Mouse (Mus musculus) hindlimb bud, embryonic 11.5 days (tissue): Measurements from ENCODE around the gene Ubald2.

Experiments used
- DNase-seq: peaks from one replicate; pipeline ENCODE4 v3.0.0-alpha.2; 2012; ENCODE audit warnings: low read depth, low spot score; ENCODE audit errors: extremely low spot score

The Ubald2 gene

DNA sequence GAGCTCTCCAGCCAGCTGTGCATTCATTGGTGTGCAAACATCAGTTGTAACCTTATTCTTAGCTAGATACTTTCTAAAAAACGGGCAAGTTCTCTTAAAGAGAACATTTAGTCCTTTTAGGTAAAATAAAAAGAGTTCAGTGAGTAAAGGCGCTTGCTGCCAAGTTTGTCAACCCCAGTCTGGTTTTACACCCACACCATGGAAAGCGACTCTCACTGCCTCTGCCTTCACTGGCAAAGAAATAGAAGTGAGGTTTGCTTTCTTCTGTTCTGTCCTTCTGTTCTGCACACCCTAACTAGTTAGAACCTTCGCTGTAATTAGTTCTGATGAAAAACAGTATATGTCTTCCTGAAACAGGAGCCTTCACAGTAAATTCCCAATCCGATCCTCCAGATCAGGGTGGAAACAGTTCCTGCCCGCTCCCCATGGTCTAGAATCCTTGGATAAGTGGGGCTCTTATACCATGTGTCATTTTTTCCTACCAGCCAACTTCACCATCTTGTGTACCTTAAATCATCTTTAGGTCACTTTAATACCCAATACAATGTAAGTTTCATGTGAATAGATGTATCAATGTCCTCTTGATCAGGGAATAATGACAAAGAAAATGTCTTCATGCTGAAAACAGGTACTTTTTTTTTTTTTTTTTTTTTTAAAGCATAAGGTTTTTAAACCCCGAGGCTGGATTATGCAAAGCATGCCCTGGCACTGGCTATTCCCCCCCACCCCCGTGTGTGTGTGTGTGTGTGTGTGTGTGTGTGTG is 1.1 kb upstream of the Ubald2 start:
- no peak for DNase-seq

DNA sequence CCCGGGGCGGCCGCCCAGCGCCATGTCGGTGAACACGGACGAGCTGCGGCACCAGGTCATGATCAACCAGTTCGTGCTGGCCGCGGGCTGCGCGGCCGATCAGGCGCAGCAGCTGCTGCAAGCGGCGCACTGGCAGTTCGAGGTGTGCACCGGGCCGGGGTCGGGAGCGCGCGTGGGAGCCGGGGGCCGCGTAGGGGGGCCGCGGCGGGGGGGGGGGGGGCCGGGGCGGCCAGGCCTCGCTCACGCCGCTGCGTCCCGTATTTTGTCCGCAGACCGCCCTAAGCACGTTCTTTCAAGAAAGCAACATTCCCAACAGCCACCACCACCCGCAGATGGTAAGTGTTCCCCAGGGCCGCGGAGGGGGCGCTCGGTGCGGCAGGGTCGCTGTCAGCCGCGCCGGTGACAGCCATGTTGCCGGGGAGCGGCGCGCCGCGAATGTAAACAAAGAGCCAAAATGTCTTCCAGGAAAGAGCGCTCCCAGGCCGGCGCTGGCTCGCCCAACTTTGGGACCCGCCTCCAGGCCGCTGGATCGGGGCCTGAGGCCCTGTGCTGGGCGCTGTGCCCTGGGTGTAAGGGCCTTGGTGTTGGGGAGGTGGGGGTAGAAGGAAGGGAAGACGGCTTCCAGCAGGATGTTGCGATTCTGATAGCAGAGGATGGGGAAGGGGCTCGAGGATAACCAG is 533 bp downstream of the Ubald2 start:
- no peak for DNase-seq

DNA sequence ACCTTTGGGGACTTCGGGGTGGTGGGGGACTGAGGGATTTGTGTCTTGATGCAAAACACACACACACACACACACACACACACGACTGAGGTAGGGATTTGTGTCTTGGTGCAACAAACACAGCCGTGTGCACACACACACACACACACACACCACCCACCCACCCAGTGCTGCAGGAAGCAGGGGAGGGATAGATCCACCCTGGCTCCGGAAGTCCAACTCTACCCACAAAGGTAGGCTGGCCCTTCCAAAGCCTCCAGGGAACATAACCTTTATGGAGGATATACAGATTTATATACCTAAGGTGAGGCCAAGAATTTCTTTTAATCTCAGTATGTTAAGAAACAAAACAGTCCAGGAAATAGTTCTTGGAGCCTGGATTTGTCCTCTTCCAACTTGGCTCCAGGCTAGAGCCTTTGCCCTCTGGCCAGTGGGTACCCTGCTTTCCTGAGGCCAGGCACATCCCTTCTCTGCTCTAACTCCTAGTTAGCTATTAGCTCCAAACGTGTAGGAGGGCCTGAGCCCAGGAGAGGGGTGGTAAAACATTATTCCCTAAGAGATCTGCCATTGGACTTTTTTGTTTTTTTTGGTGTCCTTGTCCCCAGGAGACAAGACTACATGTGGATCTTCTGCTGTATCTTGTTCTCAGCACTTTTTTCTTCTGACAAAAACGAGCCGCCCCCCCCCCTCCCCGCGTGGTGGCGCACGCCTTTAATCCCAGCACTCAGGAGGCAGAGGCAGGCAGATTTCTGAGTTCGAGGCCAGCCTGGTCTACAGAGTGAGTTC is 1.3 kb downstream of the Ubald2 start:
- DNase-seq = no peak

DNA sequence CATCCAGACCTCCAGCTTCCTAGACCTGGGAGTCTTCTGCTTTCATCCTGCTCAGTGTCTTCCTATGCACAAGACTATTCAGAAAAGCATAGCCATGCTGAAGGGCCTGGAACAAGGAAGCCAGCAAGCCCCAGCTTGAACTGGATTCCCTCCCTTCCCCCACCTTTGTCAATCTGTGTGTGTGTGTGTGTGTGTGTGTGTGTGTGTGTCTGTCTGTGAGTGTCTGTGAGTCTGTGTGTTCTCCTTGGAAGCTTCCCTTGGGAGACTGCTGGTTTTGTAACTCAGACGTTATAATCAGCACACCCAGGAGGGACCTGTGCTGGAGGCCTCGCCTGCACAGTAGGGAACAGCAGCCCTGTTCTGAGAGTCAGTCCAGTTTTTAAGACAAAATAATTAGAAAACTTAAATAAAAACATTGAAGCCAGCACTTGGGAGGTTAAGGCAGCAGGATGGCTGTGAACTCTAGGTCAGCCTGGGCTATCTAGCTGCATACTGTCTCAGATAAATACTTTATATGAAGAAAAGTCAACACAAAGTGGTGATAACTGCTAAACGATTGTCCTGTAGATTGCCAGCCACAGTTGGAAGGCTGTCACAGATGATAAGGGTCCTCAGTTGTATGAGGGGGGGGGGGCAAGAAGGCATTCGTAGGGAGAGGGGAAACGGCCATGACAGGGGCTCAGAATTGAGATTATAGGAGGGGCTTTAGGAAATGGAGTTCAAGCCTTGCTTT is 2.3 kb downstream of the Ubald2 start:
- DNase-seq = no peak

DNA sequence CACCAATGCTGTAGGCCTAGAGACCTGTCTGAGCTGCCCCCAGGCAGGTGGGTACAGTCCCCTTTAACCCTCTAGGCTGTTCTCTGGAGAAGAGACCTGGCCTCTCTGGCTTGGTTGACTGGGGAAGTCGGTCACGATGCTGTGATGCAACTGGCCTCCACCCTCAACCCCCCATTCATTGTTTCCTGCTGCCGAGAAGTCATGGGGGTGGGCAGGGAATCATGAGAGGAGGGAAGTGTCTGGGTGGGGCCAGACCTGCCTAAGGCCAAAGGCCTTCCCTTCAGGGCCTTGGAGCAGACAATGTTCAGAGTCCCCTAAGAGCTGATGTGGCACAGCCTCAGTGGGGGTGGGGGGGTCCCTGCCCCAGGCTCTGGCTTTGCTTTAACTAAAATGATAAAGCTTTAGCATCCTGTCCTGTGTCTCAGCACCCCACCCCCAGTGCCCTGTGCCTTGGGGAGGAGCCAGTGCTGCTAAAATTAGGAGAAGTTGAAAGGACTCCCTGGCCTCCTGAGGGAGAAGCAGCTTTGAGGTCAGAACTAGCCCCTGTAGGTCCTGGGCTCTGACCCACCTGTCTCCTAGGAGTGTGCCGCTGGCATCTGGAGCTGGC is 2.9 kb downstream of the Ubald2 start:
- no peak for DNase-seq

DNA sequence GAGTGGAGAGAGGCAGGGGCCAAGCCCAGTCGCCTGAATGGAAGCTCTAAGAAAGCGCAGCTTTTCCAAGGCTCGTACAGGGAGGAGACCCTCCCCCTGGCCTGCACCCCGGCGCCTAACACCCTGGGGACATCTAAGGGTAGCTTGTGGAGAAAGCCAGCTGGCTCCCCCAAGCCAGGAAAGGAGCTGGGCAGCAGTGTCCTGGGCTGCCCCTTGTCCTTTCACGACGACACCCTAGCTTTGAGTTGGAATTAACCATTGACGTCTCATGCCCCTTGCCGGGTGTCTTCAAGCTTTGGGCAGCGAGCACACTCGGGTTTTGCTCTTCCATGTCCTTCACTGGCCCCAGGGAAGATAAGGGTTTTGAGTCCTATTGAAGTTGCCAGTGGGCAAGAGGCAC is 3.6 kb downstream of the Ubald2 start:
- DNase-seq = no peak

DNA sequence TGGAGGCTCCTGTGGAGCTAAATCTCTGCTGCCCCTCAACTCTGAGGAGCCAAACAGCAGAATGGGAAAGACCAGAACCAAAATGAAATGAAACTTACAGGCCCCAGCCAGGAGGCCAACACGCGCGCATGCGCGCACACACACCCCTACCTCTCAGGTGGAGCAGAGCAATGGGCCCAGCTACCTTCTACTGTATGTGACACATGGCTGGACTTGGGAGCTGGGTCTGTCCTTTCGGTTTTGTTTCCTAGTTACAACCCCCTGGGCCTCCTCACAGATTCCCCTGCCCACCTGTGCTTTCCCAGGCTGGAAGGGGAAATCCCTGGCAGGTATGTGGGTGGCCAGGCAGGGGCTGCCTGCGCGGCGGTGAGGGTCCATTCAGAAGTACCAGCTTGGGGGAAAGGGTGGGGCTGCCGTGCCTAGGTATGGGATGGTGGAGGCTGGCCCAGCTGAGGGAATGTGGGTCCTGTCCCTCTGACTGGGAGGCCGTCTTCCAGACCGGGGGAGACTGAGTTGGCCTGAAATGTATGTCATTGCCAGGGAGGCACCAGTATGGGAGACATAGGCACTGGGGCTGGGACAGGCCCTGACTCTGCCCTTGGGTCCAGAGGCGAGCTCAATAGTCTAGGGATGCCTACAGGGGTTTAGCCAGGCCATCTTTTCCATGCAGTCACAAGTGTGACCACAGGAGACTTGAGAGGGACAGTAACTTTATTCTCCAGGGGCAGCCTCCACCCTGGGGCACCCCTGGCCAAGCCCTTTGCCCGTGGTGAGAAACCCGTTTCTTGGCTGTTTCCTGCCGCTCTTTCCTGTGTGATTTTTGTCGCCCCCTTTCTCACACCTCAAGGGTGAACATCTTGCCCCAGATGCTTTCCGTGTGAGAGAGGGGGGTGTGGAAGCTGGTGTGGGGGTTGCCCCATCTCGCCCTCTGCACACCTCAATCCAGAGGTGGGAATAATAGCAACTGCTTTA is 5.7 kb downstream of the Ubald2 start:
- no peak for DNase-seq

DNA sequence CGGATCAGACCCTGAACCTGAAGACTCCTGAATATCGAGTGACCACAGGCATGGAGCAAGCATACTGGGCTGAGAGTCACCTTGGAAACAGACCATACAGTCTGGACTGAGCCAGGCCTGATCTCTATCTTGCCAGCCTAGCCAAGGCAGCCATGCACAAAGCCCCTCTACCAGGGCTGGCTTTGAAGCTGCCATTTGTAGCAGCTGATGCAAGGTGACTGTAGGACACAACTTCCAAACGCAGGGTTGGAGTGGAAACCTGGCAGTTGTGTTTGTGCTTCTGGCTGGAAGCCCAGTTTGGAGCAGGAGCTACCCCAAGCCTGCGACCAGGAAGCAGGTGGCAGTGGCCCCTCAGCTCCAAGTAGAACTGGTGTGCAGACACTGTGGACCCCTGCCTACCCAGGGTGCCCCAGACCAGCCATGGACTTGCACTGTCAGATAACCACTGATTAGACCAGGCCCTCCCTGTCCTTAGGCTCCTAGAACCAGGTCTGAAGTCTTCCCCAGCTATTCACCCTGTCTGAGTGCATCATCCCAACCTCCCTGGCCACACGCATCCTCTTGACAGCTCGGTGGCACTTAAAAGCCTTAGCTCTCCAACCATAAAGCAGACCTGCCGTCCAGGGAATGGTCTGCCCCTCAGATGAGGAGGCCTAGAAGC is 6.6 kb downstream of the Ubald2 start:
- no peak for DNase-seq

DNA sequence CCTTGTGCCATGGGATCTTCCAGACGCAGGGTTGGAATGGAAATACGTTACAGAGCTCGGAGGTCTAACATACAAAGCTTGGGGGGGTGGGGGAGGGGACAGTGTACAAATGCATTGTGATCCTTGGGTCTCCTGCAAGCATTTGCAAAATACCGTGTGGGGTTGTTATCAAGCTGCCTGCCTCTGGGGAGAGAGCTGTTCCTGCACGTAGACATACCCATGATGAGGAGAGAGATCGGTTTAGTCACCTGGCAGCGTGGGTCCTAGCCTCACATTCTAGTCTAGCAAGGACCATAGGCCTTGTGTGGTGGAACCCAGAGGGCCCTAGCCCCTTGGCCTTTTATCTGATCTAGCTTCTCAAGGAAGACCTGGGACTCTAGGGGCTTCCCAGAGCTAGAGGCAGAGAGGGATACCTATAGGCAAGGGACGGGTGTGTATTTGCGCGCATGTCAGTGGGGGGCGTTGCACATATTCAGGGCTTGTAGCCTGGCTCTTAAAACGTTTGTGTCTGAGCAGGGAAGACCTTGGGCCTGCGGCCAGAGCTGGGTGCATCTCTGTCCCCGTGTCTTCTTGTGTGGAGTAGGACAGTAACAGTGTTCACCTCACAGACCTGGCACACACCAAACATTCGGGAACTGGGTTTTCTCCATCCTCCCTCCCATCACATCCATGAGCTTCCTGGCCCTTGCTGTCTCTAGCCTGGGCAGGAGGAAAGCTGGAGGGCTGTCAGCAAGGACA is 8.4 kb downstream of the Ubald2 start:
- no peak for DNase-seq

DNA sequence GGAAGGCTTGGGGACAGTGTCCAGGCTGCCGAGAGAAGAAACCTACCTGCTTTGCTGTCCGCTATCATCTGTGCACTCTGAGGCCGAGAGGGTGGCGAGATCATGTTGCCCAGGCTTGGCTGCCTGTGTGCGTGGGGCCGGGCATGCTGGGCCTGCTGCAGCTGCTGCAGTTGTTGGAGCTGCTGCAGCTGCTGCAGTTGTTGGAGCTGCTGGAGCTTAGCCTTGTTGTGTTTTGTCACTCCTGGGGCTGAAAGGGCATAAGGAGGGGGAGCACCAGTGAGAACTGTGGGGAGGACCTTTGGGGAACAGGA is 8.9 kb downstream of the Ubald2 start:
- no peak for DNase-seq

DNA sequence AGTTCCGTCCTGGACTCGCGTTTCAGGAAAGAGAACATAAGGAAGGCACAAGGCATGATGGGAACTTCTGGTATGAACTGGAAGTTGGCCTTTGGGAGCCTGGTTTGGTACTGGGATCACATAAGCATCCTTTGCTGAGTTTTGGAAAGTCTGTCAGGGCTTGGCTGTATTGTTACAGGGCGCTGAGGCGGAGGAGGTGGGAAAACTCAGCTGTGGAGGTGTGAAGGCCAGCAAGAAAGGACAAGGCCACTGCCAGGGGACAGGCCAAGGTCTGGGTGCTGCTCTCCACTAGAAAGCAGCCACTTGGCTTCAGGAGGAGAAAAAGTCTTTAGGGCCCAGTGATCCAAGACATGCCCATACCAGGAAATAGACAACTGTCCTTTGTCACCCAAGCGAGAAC is 9.4 kb downstream of the Ubald2 start:
- no peak for DNase-seq

DNA sequence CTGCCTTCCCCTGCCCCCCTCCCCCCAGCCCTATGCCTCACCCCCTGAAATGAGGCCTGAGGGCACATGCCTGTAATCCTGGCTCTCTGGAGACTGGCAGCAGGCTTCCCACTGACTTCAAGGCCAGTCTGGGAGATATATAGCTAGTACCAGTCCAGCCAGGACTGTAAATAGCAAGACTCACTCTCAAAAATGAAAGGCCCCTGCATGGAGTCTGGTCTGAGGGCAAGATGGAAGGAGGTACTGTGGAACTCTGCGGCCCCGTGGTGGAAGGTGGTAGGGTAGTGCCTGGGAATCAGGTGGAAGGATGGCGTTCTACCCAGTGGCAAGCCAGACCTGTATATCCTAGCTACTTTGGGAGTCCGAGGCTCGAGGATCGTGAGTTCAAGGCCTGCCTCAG is 10.0 kb downstream of the Ubald2 start:
- DNase-seq = no peak

DNA sequence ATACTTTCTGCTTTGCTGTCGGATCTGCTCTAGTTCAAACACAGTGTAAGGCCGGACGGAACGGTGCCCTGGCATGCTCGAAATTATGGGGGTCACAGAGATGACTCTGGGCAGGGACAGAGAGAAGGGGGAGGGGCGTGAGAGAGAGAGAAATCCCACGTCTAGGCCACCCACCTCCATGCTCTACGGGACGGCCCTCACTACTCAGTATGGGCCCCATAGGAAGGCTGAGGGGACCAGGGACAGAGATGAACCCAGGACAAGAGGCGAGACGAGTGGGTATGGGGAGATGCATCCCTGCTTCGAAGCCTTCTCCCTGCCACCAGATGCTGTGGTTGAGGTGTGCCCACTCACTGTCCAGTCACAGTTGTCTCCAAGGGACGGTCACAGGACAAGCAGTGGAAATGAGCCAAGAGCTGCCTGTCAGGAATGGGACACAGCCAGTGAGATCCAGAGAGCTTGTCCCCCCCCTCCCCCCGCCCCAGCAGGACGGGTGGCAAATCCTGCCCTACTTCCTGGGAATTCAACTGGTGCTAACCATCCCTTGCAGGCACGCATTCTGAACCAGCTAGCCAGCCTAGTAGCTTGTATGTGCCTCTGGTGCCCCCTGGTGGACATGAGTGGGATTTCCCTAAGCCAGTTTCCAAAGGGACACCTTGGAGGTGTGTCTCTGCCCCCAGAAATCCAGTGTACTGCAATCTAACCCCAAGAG is 11.9 kb downstream of the Ubald2 start:
- DNase-seq = peak; percentile 86

DNA sequence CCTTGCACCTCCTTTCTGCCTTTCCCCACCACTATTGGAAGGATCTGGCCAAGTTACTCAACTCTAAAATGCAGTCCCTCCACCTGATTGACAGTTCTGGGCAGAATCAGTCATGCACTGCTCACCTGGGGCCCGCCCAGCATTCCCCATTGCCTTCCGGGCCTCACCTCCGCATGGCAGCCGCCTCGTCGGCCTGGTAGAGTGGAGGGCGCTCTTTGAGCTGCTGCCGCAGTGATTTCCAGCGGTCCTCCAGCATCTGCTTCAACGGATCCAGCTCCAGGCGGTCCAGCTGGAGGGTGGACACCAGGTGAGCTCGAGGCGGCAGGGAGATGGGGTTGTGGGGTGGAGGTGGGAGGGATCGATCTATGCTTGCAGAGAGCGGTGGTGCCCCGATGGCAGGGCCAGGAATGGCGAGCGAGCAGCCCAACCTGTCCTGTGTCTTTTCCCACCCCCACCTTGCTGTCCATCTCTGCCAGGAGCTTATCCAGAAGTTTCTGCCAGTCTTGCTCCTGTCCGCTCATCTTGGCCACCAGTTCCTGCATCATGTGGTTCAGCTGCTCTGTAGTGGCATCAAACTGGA is 12.5 kb downstream of the Ubald2 start:
- DNase-seq = no peak

DNA sequence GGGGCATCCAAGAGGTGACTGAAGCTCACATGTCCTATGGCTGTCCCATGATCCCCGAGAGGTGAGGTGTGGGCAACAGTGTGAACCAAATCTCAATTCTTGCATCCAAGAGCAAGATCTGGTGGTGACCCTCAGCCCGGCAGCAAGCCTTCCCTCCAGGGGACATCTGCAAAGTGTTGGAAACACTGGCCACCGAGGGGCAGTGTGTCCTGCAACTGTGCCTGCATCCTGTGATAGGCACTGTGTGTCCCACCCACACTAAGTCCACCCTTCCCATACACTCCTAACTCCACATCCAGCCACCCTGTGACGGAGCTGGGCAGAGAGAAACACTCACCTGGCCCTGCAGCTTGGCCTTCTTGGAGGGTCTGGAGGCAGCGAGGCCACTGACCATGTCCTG is 13.9 kb downstream of the Ubald2 start:
- DNase-seq = no peak

DNA sequence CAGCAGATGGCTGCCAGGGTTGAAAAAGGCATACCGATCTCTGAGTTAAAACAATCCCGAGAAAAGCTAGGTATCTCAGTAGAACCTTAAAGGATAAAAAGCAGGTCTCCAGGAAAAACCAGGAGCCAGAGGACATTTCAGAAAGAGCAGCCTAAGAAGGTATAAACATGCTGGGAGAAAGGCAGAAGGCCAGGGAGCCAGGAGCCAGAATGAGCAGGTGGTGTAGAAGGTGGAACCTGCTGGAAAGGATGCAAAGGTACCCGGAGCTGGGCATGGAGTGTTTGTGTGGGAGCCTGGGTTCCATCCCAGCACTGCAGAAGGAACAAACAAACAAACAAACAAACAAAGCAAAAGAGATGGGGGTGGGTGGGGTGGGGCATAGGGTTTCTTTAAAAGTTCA is 15.4 kb downstream of the Ubald2 start:
- DNase-seq = no peak

DNA sequence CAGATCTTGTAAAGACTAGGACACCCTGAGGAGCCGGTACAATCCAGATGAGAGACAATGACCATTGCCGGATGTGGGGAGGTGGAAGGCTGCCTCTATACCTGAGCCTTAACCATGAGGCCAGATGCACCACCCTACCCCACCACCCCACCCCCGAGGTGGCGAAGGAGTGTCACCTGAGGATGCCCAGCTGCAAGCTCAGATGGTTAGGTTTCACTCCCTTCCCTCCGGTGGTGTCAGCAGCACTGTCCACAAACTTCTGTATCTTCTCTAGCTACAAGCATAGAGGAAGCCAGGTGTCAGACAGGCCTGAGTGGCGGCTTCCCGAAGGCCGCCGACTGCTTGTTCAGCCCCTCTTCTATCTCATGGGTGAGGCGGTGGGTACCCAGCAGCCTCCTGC is 20.0 kb downstream of the Ubald2 start:
- no peak for DNase-seq

DNA sequence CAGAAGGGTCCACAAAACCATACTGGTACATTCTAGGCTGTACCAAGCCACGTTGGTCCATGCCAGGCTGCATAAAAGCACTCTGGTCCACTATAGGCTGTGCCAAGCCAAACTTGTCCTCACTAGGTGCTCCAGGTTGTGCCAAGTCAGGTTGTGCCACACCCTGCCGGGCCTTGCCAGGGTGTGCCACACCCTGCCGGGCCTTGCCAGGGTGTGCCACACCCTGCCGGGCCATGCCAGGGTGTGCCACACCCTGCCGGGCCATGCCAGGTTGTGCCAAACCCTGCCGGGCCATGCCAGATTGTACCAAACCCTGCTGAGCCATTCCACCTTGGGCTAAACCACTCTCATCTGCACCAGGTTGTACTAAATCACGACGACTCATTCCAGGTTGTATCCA is 22.3 kb downstream of the Ubald2 start:
- DNase-seq = no peak
